Mouse (Mus musculus) E14TG2a.4 (cell line): ENCODE results near the gene St3gal4.

ENCODE experiments used
- CTCF ChIP-seq: conservative IDR thresholded peaks from 2 replicates; pipeline ENCODE4 v1.5.1; 2014; ENCODE audit warnings: low read length
- NANOG ChIP-seq: IDR thresholded peaks from 2 replicates; pipeline ENCODE4 v1.6.1; 2014; ENCODE audit warnings: borderline replicate concordance, low read length, mixed read lengths
- POU5F1 ChIP-seq: IDR thresholded peaks from 2 replicates; pipeline ENCODE4 v1.6.1; 2014; ENCODE audit warnings: low read length, borderline replicate concordance

DNA sequence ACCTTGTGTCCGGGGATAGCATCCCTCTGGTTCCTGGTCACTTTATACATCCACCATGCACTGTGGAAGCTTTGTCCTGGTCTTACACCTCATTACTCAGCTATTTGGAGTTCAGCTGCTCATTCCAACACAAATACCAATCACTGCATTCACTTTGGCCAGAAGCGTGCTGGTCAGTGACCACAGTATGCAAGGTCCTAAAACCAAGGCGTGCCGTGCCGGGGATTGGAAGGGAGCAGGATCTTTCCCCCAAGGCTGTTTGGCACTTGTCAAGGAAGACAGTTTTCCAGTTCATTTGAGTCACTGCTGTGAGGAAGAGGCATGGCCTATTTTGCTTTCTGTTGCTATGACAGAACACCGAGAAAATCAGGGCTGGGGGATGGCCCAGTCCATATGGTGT, 86.6 kb downstream of the St3gal4 start:
- TF ChIP-seq CTCF: no peak
- no peak for TF ChIP-seq NANOG
- no peak for TF ChIP-seq POU5F1
